Mouse (Mus musculus): ENCODE results near the gene Pcyox1. TPM values are rescaled to one million over a fixed set of nuclear protein-coding genes. Genes with fewer than 3 reads are reported as not detected.
"Not testable (repeated sequence)": the region's sequence is repeated elsewhere in the genome, so short reads cannot be mapped to it uniquely, and the experiment has no call there.

The Pcyox1 gene
- polyA plus RNA-seq, 1 experiment from 2014 or later, result 87.9 TPM

DNA sequence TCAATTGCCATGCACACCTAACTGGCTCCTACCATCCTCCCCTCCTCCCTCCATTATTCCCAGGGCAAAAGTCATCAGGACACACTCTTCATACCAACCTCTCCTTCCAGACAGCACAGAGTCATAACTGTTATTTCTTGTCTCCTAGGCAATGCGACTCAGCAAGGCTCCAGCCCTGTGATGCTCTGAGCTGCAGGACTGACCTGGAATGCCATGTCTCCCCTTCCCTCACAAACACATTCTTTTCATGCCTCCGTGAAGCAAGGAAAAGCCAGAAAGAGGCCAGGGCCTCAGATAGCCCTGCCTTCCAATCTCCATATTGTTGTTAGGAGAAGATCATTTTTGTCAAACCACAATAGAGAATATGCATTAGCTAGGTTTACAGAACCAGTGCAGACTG lies 50.9 kb downstream of the Pcyox1 start:
- H3K27ac ChIP-seq (replicated peaks), result no peak overlapping the region
- WGBS, result 63% methylated on average over 2 of the region's 2 CpGs

DNA sequence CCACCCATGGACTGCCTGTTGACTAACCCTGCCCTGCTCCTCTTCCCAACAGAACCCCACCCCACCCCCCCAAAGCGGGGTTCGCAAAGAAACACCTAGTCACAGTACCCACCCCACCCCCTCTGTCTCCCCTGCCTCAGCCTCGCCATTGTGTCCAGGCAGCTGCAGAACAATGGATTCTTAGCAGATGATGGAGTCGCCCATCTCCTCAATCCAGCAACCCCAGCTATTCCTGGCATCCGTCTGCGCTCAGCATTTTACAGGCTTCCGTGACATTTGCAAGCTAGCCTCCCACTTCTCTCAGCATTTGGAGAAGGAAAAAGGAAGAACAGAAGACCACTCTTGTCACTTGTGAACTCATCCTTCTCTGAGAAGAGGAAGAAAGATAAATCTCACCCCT lies 53.3 kb downstream of the Pcyox1 start:
- DNase-seq (ENCODE audit: low spot score), result peak; percentile 44
- peak overlapping the region; percentile 73 for H3K27ac ChIP-seq (replicated peaks)
- no peaks in the 10 kb centered on the region for H3K9me3 ChIP-seq (replicated peaks)
- H3K4me3 ChIP-seq, result peak overlapping the region; percentile 39
- no peaks in the 10 kb centered on the region for H3K27me3 ChIP-seq (ENCODE audit: low read depth, poor library complexity, severe bottlenecking)
- WGBS, result 9% methylated on average over 7 of the region's 7 CpGs
- H3K4me1 ChIP-seq, result peaks cover 10% of the 10 kb centered on the region
- H3K36me3 ChIP-seq, result no peaks in the 10 kb centered on the region

More for the DNA sequence above, 50.9 kb downstream of the Pcyox1 start:
- Histone ChIP-seq H3K27me3 (ENCODE audit: low read depth, poor library complexity, severe bottlenecking) (no peaks in the 10 kb centered on the region), H3K9me3 (replicated peaks) (no peaks in the 10 kb centered on the region), H3K4me1 (peaks cover 10% of the 10 kb centered on the region), H3K36me3 (no peaks in the 10 kb centered on the region), H3K4me3 (no peak overlapping the region)
- no peak for DNase-seq (ENCODE audit: low spot score)

DNA sequence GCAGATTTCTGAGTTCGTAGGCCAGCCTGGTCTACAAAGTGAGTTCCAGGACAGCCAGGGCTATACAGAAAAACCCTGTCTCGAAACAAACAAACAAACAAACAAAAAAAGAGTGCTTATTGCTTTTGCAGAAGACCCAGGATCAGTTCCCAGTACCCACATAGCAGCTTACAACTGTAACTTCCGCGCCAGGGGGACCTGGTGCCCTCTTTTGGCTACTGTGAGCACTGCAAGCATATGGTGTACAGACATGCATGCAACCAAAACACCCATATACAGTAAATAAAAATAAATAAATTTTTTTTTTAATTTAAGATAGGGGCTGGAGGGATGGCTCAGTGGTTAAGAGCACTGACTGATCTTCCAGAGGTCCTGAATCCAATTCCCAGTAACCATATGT lies 60.6 kb downstream of the Pcyox1 start:
- WGBS, result 84% methylated on average over 4 of the region's 4 CpGs

More for the DNA sequence above, 60.6 kb downstream of the Pcyox1 start:
- not testable (repeated sequence) for H3K27me3 ChIP-seq (ENCODE audit: low read depth, poor library complexity, severe bottlenecking); H3K9me3 ChIP-seq (replicated peaks); H3K27ac ChIP-seq (replicated peaks); DNase-seq (ENCODE audit: low spot score); H3K4me3 ChIP-seq; H3K4me1 ChIP-seq; H3K36me3 ChIP-seq

Other genes starting within 250 kb of the Pcyox1 start
- 1.3 and 1.4 TPM in 2 replicates for gene Tgfa, start 201.9 kb downstream of the Pcyox1 start, polyA plus RNA-seq (2016; fragmentation: Nextera tagmentation; extraction: Ambion mirVana)
- 169 and 196 TPM in 2 replicates for gene Fam136a, start 31.5 kb downstream of the Pcyox1 start, polyA plus RNA-seq (2016; fragmentation: Nextera tagmentation; extraction: Ambion mirVana)
- 799 and 889 TPM in 2 replicates for gene Snrpg, start 25.9 kb downstream of the Pcyox1 start, polyA plus RNA-seq (2016; fragmentation: Nextera tagmentation; extraction: Ambion mirVana)
- gene Tia1, start 7.1 kb upstream of the Pcyox1 start, polyA plus RNA-seq (2016; fragmentation: Nextera tagmentation; extraction: Ambion mirVana), result 221 and 253 TPM in 2 replicates
- 0.63 and 0.89 TPM in 2 replicates for gene Gm44790, start 29.5 kb upstream of the Pcyox1 start, polyA plus RNA-seq (2016; fragmentation: Nextera tagmentation; extraction: Ambion mirVana)
- 22.8 and 24.8 TPM in 2 replicates for gene C87436, start 41.2 kb upstream of the Pcyox1 start, polyA plus RNA-seq (2016; fragmentation: Nextera tagmentation; extraction: Ambion mirVana)
- gene Pcbp1, start 129.2 kb upstream of the Pcyox1 start, polyA plus RNA-seq (2016; fragmentation: Nextera tagmentation; extraction: Ambion mirVana), result 321 and 408 TPM in 2 replicates
- gene Asprv1, start 231.0 kb upstream of the Pcyox1 start, polyA plus RNA-seq (2016; fragmentation: Nextera tagmentation; extraction: Ambion mirVana), result 0.25 and 0.53 TPM in 2 replicates